Mouse (Mus musculus): ENCODE data around the gene St6gal1.
"Not testable (repeated sequence)": the region's sequence is repeated elsewhere in the genome, so short reads cannot be mapped to it uniquely, and the experiment has no call there.

Gene St6gal1

GRCm38 (mm10) chr16:23224671-23225068, at the start of gene St6gal1:
TSS of gene St6gal1 (plus strand) at chr16:23224740.
- DNase-seq: peak; percentile 78

- no peak for DNase-seq
Observed at GRCm38 (mm10) chr16:23174855-23175254, 49.7 kb upstream of the St6gal1 start.

GRCm38 (mm10) chr16:23175956-23176355, 48.6 kb upstream of the St6gal1 start:
- DNase-seq: no peak

- no peak for DNase-seq
Observed at GRCm38 (mm10) chr16:23177856-23178255, 46.7 kb upstream of the St6gal1 start.

- DNase-seq: no peak
Observed at GRCm38 (mm10) chr16:23178796-23179195, 45.7 kb upstream of the St6gal1 start.

GRCm38 (mm10) chr16:23179436-23179835, 45.1 kb upstream of the St6gal1 start:
- not testable (repeated sequence) for DNase-seq

GRCm38 (mm10) chr16:23181054-23181453, 43.5 kb upstream of the St6gal1 start:
- DNase-seq: no peak

- no peak for DNase-seq
Observed at GRCm38 (mm10) chr16:23181487-23181886, 43.1 kb upstream of the St6gal1 start.

GRCm38 (mm10) chr16:23181942-23182597, 42.5 kb upstream of the St6gal1 start:
- no peak for DNase-seq

GRCm38 (mm10) chr16:23185824-23186223, 38.7 kb upstream of the St6gal1 start:
- no peak for DNase-seq

GRCm38 (mm10) chr16:23186418-23186817, 38.1 kb upstream of the St6gal1 start:
- no peak for DNase-seq

- DNase-seq: no peak
Observed at GRCm38 (mm10) chr16:23187983-23188382, 36.6 kb upstream of the St6gal1 start.

GRCm38 (mm10) chr16:23189612-23190011, 34.9 kb upstream of the St6gal1 start:
- DNase-seq: no peak

- DNase-seq: peak; percentile 14
Observed at GRCm38 (mm10) chr16:23191560-23192242, 32.8 kb upstream of the St6gal1 start.

- no peak for DNase-seq
Observed at GRCm38 (mm10) chr16:23195618-23196017, 28.9 kb upstream of the St6gal1 start.

- DNase-seq: peak; percentile 29
Observed at GRCm38 (mm10) chr16:23196296-23196695, 28.2 kb upstream of the St6gal1 start.

- DNase-seq: no peak
Observed at GRCm38 (mm10) chr16:23196791-23197190, 27.7 kb upstream of the St6gal1 start.

GRCm38 (mm10) chr16:23201498-23201897, 23.0 kb upstream of the St6gal1 start:
- no peak for DNase-seq

GRCm38 (mm10) chr16:23214314-23214713, 10.2 kb upstream of the St6gal1 start:
- no peak for DNase-seq

GRCm38 (mm10) chr16:23215241-23215900, 9.2 kb upstream of the St6gal1 start:
- no peak for DNase-seq

GRCm38 (mm10) chr16:23216366-23216765, 8.2 kb upstream of the St6gal1 start:
- DNase-seq: no peak

- no peak for DNase-seq
Observed at GRCm38 (mm10) chr16:23218313-23218712, 6.2 kb upstream of the St6gal1 start.

GRCm38 (mm10) chr16:23223166-23223870, 1.2 kb upstream of the St6gal1 start:
- DNase-seq: no peak
